Mouse (Mus musculus) ovary, adult 10 weeks (tissue): ENCODE measurements around the gene Olfr59. TPM values are rescaled to one million over a fixed set of nuclear protein-coding genes. Genes with fewer than 3 reads are reported as not detected.

Experiments used
- polyA plus RNA-seq: library from polyadenylated mRNA; stranded (reverse); fragments of 350-450 nt; fragmentation: Illumina TruSeq; extraction: RNeasy Lipid Tissue Mini Kit (QIAGEN cat#74804); gene quantifications from one replicate; pipeline ENCODE4 v1.2.3, GENCODE M21; 2014

The Olfr59 gene
- not detected for polyA plus RNA-seq

GRCm38 (mm10) chr11:74283436-74283835 is at the start of gene Olfr59:
TSS of gene Olfr59 (plus strand) at chr11:74283736.

DNA sequence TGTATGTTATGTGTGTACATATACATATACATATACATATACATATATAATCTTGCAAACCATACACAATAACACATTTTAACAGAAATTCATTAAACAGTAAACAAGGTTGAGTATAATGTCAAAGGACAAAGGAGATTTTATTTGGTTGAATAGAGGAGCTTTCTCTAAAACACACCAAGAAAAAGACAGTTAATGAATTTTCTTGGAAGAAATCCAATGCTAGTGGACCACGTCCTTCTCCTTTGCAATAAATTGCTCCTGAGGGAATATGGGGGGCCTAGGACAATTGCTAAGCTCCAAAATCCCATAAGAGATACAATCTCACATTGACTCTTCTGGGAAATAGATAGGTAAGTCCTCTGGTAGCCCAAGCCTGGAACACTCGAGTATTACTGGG is 24.0 kb upstream of the Olfr59 start, which contains the start of gene Olfr406:
TSS of gene Olfr406 (plus strand) at position 301 of the 400 bp plus-strand sequence.

GRCm38 (mm10) chr11:74337931-74338330 is 54.4 kb downstream of the Olfr59 start, which contains the start of gene Olfr410:
TSS of gene Olfr410 (minus strand) at chr11:74338031.

Other genes with a start within 250 kb of the Olfr59 start
- not detected for gene Olfr139, start 227.2 kb upstream of the Olfr59 start, polyA plus RNA-seq
- not detected for gene Olfr399, start 227.1 kb upstream of the Olfr59 start, polyA plus RNA-seq
- gene Zfp616, start 213.8 kb upstream of the Olfr59 start, polyA plus RNA-seq, result 7.3 TPM
- gene Olfr401, start 170.0 kb upstream of the Olfr59 start, polyA plus RNA-seq, result not detected
- gene Olfr402, start 130.2 kb upstream of the Olfr59 start, polyA plus RNA-seq, result not detected
- not detected for gene Olfr403, start 97.5 kb upstream of the Olfr59 start, polyA plus RNA-seq
- not detected for gene Olfr43, start 72.4 kb upstream of the Olfr59 start, polyA plus RNA-seq
- not detected for gene Olfr406, start 23.9 kb upstream of the Olfr59 start, polyA plus RNA-seq
- not detected for gene Olfr410, start 54.3 kb downstream of the Olfr59 start, polyA plus RNA-seq
- gene Olfr411, start 68.9 kb downstream of the Olfr59 start, polyA plus RNA-seq, result not detected
- gene Olfr412, start 78.3 kb downstream of the Olfr59 start, polyA plus RNA-seq, result not detected